Mouse (Mus musculus) stomach, postnatal 0 days (tissue): ENCODE measurements around the gene Otof. TPM values are rescaled to one million over a fixed set of nuclear protein-coding genes. Genes with fewer than 3 reads are reported as not detected.

Experiments used
- ATAC-seq: fragments of 200-750 bp; cut with Nextera tagmentation; 2 replicates; pipeline ENCODE4 v1.8.0; 2017; ENCODE audit not compliant: low FRiP score, low TSS enrichment
- DNase-seq: peaks from one replicate; pipeline ENCODE4 v3.0.0-alpha.2; 2016; ENCODE audit warnings: low spot score
- H3K27ac ChIP-seq: fragments of 300-500 bp; sonication (generic); replicated peaks from 2 replicates; pipeline ENCODE4 v1.5.1; 2014; ENCODE audit warnings: mild to moderate bottlenecking, control low read depth
- H3K27me3 ChIP-seq: fragments of 300-500 bp; sonication (generic); 2 replicates; pipeline ENCODE4 v1.6.1; 2014; ENCODE audit warnings: low read length; ENCODE audit not compliant: control insufficient read depth, insufficient read depth
- H3K36me3 ChIP-seq: fragments of 300-500 bp; sonication (generic); 2 replicates; pipeline ENCODE4 v1.6.1; 2014; ENCODE audit warnings: low read length, mixed read lengths; ENCODE audit not compliant: control insufficient read depth, insufficient read depth
- H3K4me1 ChIP-seq: fragments of 300-500 bp; sonication (generic); replicated peaks from 2 replicates; pipeline ENCODE4 v1.6.1; 2014; ENCODE audit warnings: antibody characterized with exemption; ENCODE audit not compliant: control insufficient read depth, insufficient read depth
- H3K4me2 ChIP-seq: fragments of 300-500 bp; sonication (generic); replicated peaks from 2 replicates; pipeline ENCODE4 v1.6.1; 2014; ENCODE audit warnings: low read depth, mild to moderate bottlenecking, control low read depth, moderate library complexity
- H3K4me3 ChIP-seq: fragments of 300-500 bp; sonication (generic); 2 replicates; pipeline ENCODE4 v1.5.1; 2014; ENCODE audit warnings: low read depth, low read length, control low read depth
- H3K9ac ChIP-seq: fragments of 300-500 bp; sonication (generic); 2 replicates; pipeline ENCODE4 v1.6.1; 2014; ENCODE audit warnings: mild to moderate bottlenecking, low read length, control low read depth, mixed read lengths
- H3K9me3 ChIP-seq: fragments of 300-500 bp; sonication (generic); 2 replicates; pipeline ENCODE4 v1.6.1; 2016; ENCODE audit warnings: low read length; ENCODE audit not compliant: control insufficient read depth
- CTCF ChIP-seq: IDR thresholded peaks from 2 replicates; pipeline ENCODE4 v1.5.1; 2016; ENCODE audit warnings: antibody characterized with exemption, low read depth, mild to moderate bottlenecking, moderate library complexity
- EP300 ChIP-seq: optimal IDR thresholded peaks from 2 replicates; pipeline ENCODE3; 2016; ENCODE audit warnings: antibody characterized with exemption
- WGBS: fragments of 180-500 bp; shearing (Covaris S2); extraction: QIAGEN DNeasy Blood & Tissue Kit; methylation state at CpG from one replicate; pipeline ENCODE4 v1.1.7; 2014; 5-methylcytosine and 5-hydroxymethylcytosine counted together
- polyA plus RNA-seq: library from polyadenylated mRNA; unstranded; fragments of >200 nt; fragmentation: Nextera tagmentation; extraction: Ambion mirVana; gene quantifications from 2 replicates; pipeline ENCODE4 v1.2.1, GENCODE M21; 2015

The Otof gene
- polyA plus RNA-seq, 1 experiment from 2014 or later: 0.02 TPM

DNA sequence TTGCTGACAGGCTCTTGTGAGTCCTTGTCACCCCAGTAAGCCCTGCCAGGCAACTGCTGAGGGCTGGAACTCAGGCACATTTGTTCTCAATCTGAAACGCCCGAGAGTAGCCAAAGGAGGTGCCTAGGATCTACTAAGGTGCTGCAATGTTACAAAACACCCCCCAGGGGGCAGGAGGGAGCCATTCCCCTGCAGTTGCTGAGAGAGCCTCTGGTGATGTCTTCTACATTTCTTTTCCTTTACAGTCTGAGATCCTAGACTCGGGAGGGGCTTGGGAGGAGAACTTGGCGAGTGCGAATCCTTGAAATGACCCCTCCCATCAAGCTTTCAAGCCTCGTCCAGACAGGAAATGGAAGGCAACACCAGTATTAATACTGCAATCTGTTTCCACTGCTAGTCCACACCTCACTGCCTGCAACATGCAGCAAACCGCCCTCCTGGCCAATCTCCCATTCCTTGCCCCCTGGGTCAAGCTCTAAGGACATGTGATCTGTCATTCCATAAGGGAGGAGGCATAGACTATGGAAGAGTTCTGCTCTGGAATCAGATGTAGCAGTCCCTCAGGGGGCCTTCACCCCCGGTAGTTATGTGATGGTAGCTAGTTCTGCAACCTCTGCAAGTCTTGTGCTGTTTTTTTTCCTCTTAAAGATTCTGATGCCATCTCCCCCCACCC lies 38.0 kb downstream of the Otof start:
- no peak for TF ChIP-seq EP300
- TF ChIP-seq CTCF: peak; percentile 94
- H3K27ac ChIP-seq: no peak overlapping the region
- ATAC-seq: peak; percentile 72
- no peaks in the 10 kb centered on the region for H3K27me3 ChIP-seq
- no peaks in the 10 kb centered on the region for H3K9me3 ChIP-seq
- DNase-seq: peak; percentile 76
- no peaks in the 10 kb centered on the region for H3K4me1 ChIP-seq
- 18% methylated on average over 8 of the region's 8 CpGs for WGBS
- H3K4me2 ChIP-seq: no peak overlapping the region
- no peak overlapping the region for H3K9ac ChIP-seq
- no peak overlapping the region for H3K4me3 ChIP-seq
- no peaks in the 10 kb centered on the region for H3K36me3 ChIP-seq

DNA sequence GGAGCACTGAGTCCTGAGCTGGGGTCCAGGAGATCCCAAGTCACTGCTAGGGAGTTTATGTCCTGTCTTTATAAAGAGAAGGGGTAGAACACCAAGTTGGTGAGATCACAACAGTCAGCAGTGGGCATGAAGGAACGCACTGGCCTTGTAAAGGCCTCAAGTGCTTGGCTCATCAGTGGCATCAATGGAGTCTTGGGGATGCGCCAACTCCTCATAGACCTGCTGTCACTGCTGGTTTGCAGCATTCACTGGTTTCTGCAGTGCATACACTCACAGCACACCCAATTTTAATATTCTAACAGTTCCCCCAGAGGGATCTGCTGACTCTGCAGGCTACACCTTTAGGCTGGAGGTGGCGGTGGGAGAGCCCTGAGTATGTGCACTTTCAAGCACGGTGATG lies 38.6 kb downstream of the Otof start:
- Histone ChIP-seq H3K9ac (no peak overlapping the region), H3K36me3 (no peaks in the 10 kb centered on the region), H3K9me3 (no peaks in the 10 kb centered on the region), H3K4me2 (no peak overlapping the region), H3K4me1 (no peaks in the 10 kb centered on the region), H3K4me3 (no peak overlapping the region), H3K27ac (no peak overlapping the region), H3K27me3 (no peaks in the 10 kb centered on the region)
- 0 out of 2 replicates have a peak, but pooled peaks have one; percentile 17 for ATAC-seq
- TF ChIP-seq EP300 (no peak), CTCF (no peak)
- 73% methylated on average over 4 of the region's 4 CpGs for WGBS
- DNase-seq: no peak

DNA sequence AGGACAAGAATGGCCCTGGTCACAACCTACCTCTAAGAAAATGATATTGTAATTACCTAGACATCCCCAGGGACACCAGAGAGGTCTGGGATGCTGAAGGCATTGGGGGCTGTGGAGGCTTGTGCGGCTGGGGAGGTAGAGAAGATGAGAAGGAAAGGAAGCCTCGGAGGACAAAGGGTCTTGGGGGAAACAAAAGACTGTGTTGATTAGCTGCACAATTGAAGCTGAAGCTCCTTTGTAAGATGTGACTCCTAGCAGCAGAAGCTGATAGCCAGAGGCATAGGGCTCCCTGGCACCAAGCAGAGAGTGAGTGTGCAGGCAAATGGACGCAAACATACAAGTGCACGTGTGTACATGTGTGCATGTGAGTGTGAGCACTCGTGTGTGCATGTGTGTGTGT lies 45.1 kb downstream of the Otof start:
- Histone ChIP-seq H3K9ac (no peak overlapping the region), H3K27me3 (no peaks in the 10 kb centered on the region), H3K27ac (no peak overlapping the region), H3K36me3 (no peaks in the 10 kb centered on the region), H3K4me1 (no peaks in the 10 kb centered on the region), H3K4me2 (no peak overlapping the region), H3K9me3 (no peaks in the 10 kb centered on the region), H3K4me3 (no peak overlapping the region)
- TF ChIP-seq EP300: no peak
- no peak for TF ChIP-seq CTCF
- ATAC-seq (no peak), DNase-seq (no peak)
- WGBS: 66% methylated on average over 5 of the region's 5 CpGs

DNA sequence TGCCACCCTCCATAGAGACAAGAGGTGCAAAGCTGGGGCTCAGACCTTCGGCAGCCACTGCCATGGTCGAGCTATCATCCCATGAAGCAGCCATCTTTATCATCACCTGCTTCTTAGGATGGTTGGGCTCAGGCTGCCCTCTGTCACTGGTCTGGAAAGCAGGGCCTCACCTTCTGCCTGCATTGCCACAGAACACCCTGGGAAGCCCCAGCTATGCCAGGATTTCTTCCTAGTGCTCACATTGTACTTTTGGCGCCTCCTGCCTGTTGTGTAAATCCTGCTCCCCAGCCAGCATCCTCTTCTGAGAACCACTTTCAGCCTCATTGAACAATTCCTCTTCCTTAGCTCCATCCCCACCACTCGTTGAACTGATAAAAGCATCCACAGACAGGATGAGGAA lies 45.9 kb downstream of the Otof start:
- no peak for ATAC-seq
- Histone ChIP-seq H3K9ac (no peak overlapping the region), H3K4me2 (no peak overlapping the region), H3K4me1 (no peaks in the 10 kb centered on the region), H3K27ac (no peak overlapping the region), H3K27me3 (no peaks in the 10 kb centered on the region), H3K9me3 (no peaks in the 10 kb centered on the region), H3K4me3 (no peak overlapping the region), H3K36me3 (no peaks in the 10 kb centered on the region)
- TF ChIP-seq EP300 (no peak), CTCF (peak; percentile 13; the same call in 1 of the 2 replicates)
- 75% methylated on average over 4 of the region's 4 CpGs for WGBS
- DNase-seq: no peak

DNA sequence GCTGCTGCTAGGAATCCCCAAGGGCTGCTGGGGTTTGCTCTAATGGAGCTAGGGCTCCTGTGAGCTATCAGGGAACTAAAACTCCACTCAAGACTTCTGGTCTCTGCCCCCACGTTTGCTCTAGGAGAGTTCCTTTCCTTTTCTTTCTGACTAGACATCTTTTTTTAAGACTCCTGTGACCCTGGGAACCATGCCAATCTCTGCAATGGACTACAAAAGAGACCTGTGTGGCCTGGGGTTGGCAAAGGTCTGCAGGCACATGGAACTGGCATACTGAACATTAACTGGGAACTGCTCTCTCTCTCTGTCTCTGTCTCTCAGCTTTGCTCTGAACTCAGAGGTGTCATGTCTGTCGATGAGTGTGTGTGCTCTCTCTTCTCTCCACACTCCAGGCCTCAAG lies 46.4 kb downstream of the Otof start:
- DNase-seq (no peak), ATAC-seq (no peak)
- Histone ChIP-seq H3K27me3 (no peaks in the 10 kb centered on the region), H3K9ac (no peak overlapping the region), H3K4me1 (no peaks in the 10 kb centered on the region), H3K4me3 (no peak overlapping the region), H3K36me3 (no peaks in the 10 kb centered on the region), H3K9me3 (no peaks in the 10 kb centered on the region), H3K27ac (no peak overlapping the region), H3K4me2 (no peak overlapping the region)
- TF ChIP-seq EP300 (no peak), CTCF (no peak)
- 60% methylated on average over 2 of the region's 2 CpGs for WGBS

DNA sequence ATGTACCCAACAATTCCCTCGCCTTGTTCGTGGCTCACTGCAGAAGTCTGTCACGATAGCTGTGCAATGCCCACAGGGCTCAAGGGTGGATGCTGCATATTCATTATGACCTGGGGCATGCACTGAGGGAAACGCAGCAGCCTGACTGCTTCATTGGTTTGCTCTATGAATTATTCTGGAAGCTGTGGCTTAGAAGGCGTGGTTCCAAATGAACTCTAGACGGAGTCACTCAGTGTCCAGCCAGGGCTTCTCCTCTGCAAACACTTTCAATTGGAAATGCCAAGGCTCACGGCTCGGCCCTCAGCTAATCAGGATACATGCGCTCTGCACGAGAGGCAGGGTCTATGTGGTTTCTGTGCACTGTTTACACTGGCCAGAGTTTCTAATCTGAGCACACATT lies 50.2 kb downstream of the Otof start:
- WGBS: 46% methylated on average over 10 of the region's 10 CpGs
- ATAC-seq: 0 out of 2 replicates have a peak, but pooled peaks have one; percentile 45
- no peaks in the 10 kb centered on the region for H3K4me1 ChIP-seq
- no peaks in the 10 kb centered on the region for H3K36me3 ChIP-seq
- no peak overlapping the region for H3K4me2 ChIP-seq
- H3K9me3 ChIP-seq: no peaks in the 10 kb centered on the region
- no peaks in the 10 kb centered on the region for H3K27me3 ChIP-seq
- TF ChIP-seq EP300: no peak
- no peak overlapping the region for H3K9ac ChIP-seq
- peak; percentile 25 for DNase-seq
- H3K4me3 ChIP-seq: no peak overlapping the region
- H3K27ac ChIP-seq: no peak overlapping the region
